Mouse (Mus musculus): ENCODE measurements around the gene 5330417C22Rik.

Gene 5330417C22Rik

DNA sequence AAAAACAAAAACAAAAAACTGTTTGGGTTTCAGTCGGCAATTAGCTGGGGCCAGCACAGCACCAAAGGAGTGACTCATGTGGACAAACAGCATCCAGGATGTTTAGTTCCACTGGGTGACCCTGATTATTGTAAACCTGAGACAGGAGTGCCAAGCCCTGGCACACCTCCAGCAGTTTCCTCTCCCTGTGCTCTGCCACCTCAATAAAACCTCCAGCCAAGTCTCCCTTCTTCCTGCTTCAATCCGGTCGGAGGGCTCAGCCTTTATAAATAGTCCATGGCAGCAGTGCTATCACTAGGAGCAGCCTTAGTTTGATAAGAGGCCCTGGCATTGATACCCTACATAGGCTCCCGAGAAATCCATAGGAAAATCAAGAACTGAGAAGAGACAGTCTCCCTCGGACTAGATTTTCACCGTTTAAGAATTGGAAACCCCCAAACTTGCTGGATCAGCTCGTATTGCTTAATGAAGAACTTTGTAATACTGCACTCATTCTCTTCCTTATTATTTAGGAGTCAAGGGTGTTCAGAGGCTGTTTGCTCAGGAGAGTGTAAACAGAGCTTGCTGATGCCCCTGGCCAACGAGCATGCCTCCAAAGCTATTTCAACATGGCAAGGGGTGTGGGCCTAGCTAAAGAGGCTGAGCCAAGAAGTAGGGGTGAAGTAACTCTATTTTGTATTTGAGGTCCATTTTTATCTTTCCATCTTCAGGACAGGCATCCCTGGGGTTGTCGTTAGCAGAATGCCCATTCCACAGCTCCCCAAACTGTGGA is 3.0 kb downstream of the 5330417C22Rik start:
- in situ Hi-C loops (cut with MboI, MseI): no loop called here

DNA sequence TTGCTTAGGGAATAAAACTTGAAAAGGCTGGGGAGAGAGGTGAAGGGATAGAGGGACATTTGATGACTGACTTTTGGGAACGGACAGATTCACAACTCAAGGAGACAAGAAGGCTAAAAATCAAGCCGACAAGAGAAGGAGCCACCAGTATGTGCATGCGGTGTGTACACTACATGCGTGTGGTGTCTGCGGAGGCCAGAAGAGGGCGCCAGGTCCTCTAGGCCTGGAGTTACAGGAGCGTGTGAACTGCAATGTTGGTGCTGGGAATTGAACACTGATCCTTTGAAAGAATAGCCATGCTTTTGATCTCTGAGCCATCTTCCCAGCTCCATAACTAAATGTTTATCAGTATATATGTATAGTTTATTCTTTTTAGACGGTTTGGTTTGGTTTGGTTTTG is 7.8 kb downstream of the 5330417C22Rik start:
- in situ Hi-C loops (cut with MboI, MseI): loop anchor here in 1 of 2 experiments (5.0 kb wide), 1 partner anchor 51 kb away; no protein-coding TSS in a partner anchor

DNA sequence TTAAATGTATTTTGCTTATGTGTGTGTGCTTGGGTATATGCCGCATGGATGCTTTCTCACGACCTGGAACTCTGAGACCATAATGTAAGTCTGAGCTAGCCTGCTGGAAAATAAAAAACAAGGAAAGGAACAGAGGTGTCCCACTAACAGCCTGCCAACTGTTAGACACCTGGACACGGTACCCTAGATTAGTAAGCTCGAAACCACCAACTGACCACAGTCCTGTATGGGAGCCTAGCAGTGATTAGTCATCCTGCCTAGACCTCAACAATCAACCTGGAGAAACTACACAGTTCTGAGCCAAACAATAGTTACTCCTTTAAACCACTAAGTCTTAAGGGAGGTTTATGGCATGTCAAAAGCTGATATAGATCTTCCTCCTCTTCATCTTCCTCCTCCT is 12.9 kb downstream of the 5330417C22Rik start:
- in situ Hi-C loops (cut with MboI, MseI): no loop called here

GRCm38 (mm10) chr3:108518276-108518675 is 18.1 kb downstream of the 5330417C22Rik start:
- in situ Hi-C loops (cut with MboI, MseI): no loop called here

DNA sequence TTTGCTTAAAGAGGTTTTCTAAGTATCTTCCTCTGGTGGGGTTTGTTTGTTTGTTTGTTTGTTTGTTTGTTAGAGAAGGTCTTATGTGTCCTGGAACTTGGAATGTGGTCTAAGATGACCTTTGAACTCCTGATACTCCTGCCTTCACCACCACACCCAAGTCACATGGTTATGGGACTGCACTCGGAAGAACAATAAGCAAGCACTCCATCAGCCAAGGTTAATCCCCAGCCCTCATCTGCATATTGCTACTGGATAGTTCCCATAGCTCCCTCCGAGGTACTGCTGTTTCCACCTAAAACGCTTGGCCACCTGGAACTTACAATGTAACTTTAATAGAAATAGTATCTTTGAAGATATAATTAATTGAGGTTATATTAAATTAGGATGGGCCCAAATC is 22.9 kb downstream of the 5330417C22Rik start:
- in situ Hi-C loops (cut with MboI, MseI): no loop called here

- in situ Hi-C loops (cut with MboI, MseI): no loop called here
Observed at GRCm38 (mm10) chr3:108510716-108511483, 25.4 kb downstream of the 5330417C22Rik start.

DNA sequence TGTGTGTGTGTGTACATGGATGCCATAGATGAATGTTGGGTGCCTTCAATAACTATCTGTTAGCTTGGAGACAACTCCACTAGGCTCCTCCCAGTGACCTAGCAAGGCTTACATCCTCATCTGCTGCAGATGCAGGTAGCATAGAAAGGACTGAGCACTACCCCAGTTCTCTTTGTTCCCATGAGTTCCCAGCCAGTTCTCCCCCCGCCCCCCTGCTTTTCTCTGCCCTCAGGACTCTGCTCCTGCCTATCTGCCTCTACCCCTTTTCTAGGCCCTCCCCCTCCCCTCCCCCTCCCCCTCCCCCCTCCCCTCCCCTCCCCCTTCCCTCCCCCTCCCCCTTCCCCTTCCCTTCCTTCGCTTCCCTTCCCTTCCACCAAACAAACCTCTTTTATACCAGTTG is 26.2 kb downstream of the 5330417C22Rik start:
- in situ Hi-C loops (cut with MboI, MseI): no loop called here

- in situ Hi-C loops (cut with MboI, MseI): loop anchor here (10.0 kb wide), 2 partner anchors 556 to 1716 kb away; no protein-coding TSS in a partner anchor
Observed at GRCm38 (mm10) chr3:108508745-108509474, 27.4 kb downstream of the 5330417C22Rik start.

- in situ Hi-C loops (cut with MboI, MseI): loop anchor here (10.0 kb wide), 2 partner anchors 561 to 1721 kb away; no protein-coding TSS in a partner anchor
Observed at GRCm38 (mm10) chr3:108503908-108504307, 32.4 kb downstream of the 5330417C22Rik start.

DNA sequence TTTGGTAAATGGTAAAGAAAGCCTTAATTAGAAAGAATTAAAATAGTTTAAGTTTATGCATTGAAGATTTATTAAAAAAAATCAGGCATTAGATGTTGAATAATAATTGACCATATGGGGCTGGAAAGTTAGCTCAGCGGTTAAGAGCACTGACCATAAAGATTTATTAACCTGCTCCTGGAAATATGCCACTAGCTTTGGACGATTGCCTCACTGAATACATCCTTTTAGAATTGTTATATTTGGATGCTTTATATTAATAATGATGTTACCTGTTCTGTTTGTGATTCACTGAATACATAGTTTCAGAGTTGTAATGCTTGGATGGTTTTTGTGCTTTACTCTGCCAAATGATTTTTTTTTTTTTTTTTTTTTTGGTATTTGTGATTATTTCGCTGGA is 34.9 kb downstream of the 5330417C22Rik start:
- in situ Hi-C loops (cut with MboI, MseI): loop anchor here (10.0 kb wide), 2 partner anchors 563 to 1723 kb away; no protein-coding TSS in a partner anchor

GRCm38 (mm10) chr3:108499826-108500225 is 36.5 kb downstream of the 5330417C22Rik start:
- in situ Hi-C loops (cut with MboI, MseI): loop anchor here (10.0 kb wide), 2 partner anchors 565 to 1725 kb away; no protein-coding TSS in a partner anchor

DNA sequence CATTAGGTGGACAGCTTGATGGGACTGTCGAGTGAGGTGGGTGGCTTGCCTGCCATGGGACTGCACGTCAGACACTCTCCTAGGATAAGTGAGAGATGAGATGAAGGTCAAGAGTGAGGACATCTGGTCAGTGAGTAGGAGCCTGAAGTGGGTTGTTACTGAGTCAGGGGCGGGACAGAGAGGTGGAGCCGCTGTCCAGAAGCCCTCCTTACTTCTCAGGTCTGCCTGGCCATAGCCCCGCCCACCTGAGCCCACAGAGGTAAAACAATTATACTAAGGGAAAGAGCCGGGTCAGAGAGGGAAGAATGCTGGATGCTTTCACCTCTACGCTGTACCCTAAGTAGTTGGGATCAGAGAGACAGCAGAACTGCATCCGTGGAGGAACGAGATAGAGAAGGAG is 38.7 kb downstream of the 5330417C22Rik start:
- in situ Hi-C loops (cut with MboI, MseI): no loop called here

- in situ Hi-C loops (cut with MboI, MseI): no loop called here
Observed at GRCm38 (mm10) chr3:108495486-108495885, 40.9 kb downstream of the 5330417C22Rik start.

DNA sequence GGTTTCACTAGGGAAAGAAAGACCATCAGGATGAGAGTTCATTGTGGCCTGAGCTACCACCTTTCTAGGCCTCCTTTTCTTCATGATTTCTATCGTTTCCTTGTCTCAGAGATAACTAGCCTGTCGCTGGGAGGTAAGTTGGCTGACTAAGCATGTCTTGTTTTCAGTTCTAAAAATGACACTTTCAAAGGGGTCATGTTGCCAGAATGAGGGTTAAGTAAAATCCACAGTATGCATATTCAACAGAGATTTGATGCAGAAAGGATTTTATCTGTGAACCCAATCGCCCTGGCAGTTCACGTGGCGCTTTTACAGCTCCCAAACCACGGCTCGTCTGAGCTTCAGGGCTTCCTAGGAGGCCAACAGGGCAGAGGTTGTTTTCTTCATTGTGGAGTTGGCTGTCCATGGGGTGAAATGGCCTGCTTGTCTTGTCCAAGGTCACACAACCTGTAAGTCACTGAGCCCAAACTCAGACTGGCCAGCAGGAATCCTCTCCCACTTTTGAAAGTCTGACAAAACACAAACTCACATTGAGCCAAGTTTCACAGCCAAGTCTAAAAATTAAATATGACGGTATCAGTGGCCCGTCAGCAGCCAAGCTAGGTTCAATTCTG is 41.4 kb downstream of the 5330417C22Rik start:
- in situ Hi-C loops (cut with MboI, MseI): no loop called here

GRCm38 (mm10) chr3:108489968-108490367 is 46.4 kb downstream of the 5330417C22Rik start:
- in situ Hi-C loops (cut with MboI, MseI): no loop called here

GRCm38 (mm10) chr3:108484749-108485148 is 51.6 kb downstream of the 5330417C22Rik start:
- in situ Hi-C loops (cut with MboI, MseI): no loop called here

GRCm38 (mm10) chr3:108478800-108479199 is 57.5 kb downstream of the 5330417C22Rik start:
- in situ Hi-C loops (cut with MboI, MseI): loop anchor here in 1 of 2 experiments (5.0 kb wide), 2 partner anchors 49 to 76 kb away; no protein-coding TSS in a partner anchor

DNA sequence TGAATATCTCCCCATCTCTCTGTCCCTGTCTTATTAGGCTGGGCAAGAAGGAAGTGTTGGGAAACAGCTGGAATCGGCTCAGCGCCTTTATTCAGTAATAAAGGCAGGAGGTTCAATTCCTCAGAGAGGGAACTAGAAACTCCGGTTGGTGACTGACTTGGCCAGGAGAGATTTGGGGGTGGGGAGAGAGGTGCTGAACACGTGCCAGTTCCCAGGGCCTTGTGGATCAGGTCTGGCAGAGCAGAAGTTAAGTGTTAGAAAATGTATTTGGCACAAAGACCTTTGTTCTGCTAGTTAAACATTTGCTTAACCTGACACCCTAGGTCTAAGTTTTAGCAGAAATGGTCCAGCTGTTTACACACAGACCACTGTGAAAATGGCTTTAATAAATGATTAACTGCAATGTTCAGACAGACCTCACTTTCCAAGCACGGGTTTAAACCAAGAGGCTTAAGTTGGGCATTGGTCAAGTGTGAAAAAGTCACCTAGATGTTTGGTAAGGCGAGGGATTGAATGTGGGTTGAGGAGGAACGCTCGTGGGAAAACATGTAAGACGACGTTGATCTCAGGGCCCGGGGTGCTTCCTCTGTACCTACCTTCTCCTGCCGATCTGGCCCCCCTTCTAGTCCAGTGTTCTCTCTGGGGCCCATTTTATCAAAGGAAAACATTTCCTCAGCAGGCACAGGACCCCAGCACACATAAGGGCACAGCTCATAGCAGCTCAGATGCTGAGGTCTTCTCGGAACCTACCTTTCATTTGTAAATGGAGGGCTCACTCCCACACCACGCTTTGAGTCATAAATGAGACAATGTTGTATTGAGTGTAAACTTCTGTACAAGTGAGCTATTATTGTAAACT is 59.3 kb downstream of the 5330417C22Rik start:
- in situ Hi-C loops (cut with MboI, MseI): loop anchor here in 1 of 2 experiments (5.0 kb wide), 2 partner anchors 50 to 75 kb away; no protein-coding TSS in a partner anchor

- in situ Hi-C loops (cut with MboI, MseI): loop anchor here in 1 of 2 experiments (5.0 kb wide), 2 partner anchors 52 to 73 kb away; no protein-coding TSS in a partner anchor
Observed at GRCm38 (mm10) chr3:108475496-108475895, 60.8 kb downstream of the 5330417C22Rik start.

DNA sequence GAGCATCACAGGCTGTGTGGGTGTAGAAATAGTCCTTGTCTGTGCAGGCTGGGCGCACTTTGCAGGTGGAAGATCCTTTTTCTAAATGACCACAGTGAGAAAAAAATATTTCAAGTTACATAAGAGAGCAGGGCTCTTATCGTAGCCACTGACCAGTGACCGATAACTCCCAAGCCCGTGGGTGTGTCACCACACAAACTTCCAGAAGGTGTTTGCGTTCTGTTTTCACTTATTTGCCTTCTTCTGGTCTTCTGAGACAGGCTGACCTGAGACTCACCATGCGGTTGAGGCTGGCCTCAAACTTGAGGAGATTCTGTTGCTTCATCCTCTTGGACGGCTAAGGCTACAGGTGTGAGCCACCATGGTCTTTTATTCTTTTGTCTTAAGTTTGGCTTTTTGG is 61.4 kb downstream of the 5330417C22Rik start:
- in situ Hi-C loops (cut with MboI, MseI): loop anchor here in 1 of 2 experiments (5.0 kb wide), 2 partner anchors 52 to 73 kb away; no protein-coding TSS in a partner anchor
